Mouse (Mus musculus) lung, postnatal 0 days (tissue): ENCODE measurements around the gene Arid2. TPM values are rescaled to one million over a fixed set of nuclear protein-coding genes. Genes with fewer than 3 reads are reported as not detected.

Experiments
- ATAC-seq: fragments of 200-750 bp; cut with Nextera tagmentation; 2 replicates; pipeline ENCODE4 v1.8.0; 2017; ENCODE audit warnings: moderate library complexity
- DNase-seq: peaks from one replicate; pipeline ENCODE4 v3.0.0-alpha.2; 2016; ENCODE audit warnings: low spot score
- H3K27ac ChIP-seq: fragments of 300-500 bp; sonication (generic); 2 replicates; pipeline ENCODE4 v1.5.1; 2014; ENCODE audit warnings: antibody characterized with exemption, mild to moderate bottlenecking, low read length, mixed read lengths
- H3K27me3 ChIP-seq: fragments of 300-500 bp; sonication (generic); replicated peaks from 2 replicates; pipeline ENCODE4 v1.6.1; 2014; ENCODE audit warnings: low read length, mixed read lengths; ENCODE audit not compliant: insufficient read depth
- H3K36me3 ChIP-seq: fragments of 300-500 bp; sonication (generic); 2 replicates; pipeline ENCODE4 v1.6.1; 2014; ENCODE audit warnings: low read length, mixed read lengths; ENCODE audit not compliant: insufficient read depth
- H3K4me1 ChIP-seq: fragments of 300-500 bp; sonication (generic); 2 replicates; pipeline ENCODE4 v1.6.1; 2014; ENCODE audit warnings: antibody characterized with exemption, low read depth, low read length, mixed read lengths; ENCODE audit not compliant: insufficient read depth
- H3K4me2 ChIP-seq: fragments of 300-500 bp; sonication (generic); replicated peaks from 2 replicates; pipeline ENCODE4 v1.6.1; 2014; ENCODE audit warnings: low read depth, mild to moderate bottlenecking, low read length, moderate library complexity, mixed read lengths
- H3K4me3 ChIP-seq: fragments of 300-500 bp; sonication (generic); 2 replicates; pipeline ENCODE4 v1.5.1; 2014; ENCODE audit warnings: low read depth, low read length
- H3K9ac ChIP-seq: fragments of 300-500 bp; sonication (generic); replicated peaks from 2 replicates; pipeline ENCODE4 v1.6.1; 2014; ENCODE audit warnings: low read depth, mild to moderate bottlenecking
- H3K9me3 ChIP-seq: fragments of 300-500 bp; sonication (generic); 2 replicates; pipeline ENCODE4 v1.6.1; 2016; ENCODE audit warnings: low read length, mixed read lengths
- CTCF ChIP-seq: IDR thresholded peaks from 2 replicates; pipeline ENCODE4 v1.5.1; 2016; ENCODE audit warnings: antibody characterized with exemption, mild to moderate bottlenecking
- EP300 ChIP-seq: IDR thresholded peaks from 2 replicates; pipeline ENCODE4 v1.6.1; 2016; ENCODE audit warnings: antibody characterized with exemption, mild to moderate bottlenecking, control low read depth
- WGBS: fragments of 180-500 bp; shearing (Covaris S2); extraction: QIAGEN DNeasy Blood & Tissue Kit; methylation state at CpG from one replicate; pipeline ENCODE4 v1.1.7; 2014; 5-methylcytosine and 5-hydroxymethylcytosine counted together
- polyA plus RNA-seq: library from polyadenylated mRNA; unstranded; fragments of >200 nt; fragmentation: Nextera tagmentation; extraction: Ambion mirVana; gene quantifications from 2 replicates; pipeline ENCODE4 v1.2.1, GENCODE M21; 2015

The Arid2 gene
- polyA plus RNA-seq, 1 experiment from 2014 or later = 15.3 TPM

DNA sequence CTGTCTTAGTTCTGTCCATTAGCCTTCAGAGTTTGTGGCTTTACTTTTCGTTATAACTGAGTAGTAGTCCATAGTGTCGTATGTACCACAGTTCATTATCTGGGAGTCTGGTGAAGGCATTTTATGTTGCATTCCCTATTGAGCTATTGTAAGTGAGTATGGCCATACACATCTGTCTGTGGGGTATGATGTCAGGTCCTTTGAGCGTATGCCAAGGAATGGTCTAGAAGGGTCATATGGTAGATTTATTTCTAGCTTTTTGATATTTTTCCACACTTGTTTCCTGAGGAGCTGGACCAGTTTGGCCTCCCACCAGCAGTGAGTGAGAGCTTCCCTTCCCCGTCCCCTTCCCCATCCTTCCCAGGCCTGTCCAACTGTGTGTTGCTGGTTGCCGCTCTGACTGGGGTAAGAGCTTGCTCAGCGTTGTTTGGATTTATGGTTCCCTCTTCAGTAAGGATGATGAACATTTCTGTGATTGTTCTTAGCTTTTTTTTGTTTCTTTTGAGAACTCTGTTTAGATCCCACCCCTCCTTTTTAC lies 58.1 kb downstream of the Arid2 start:
- Histone ChIP-seq H3K27ac (peak overlapping the region; percentile 20; the same call in 1 of the 2 replicates), H3K36me3 (peaks cover 5% of the 10 kb centered on the region; the same call in 1 of the 2 replicates), H3K27me3 (no peaks in the 10 kb centered on the region), H3K9me3 (no peaks in the 10 kb centered on the region), H3K4me3 (no peak overlapping the region), H3K4me1 (0 out of 2 replicates have a peak, but pooled peaks cover 7% of the 10 kb centered on the region), H3K4me2 (no peak overlapping the region), H3K9ac (no peak overlapping the region)
- no peak for TF ChIP-seq EP300
- no peak for TF ChIP-seq CTCF
- no peak for DNase-seq
- ATAC-seq = peak; percentile 46
- WGBS = 60% methylated on average over 6 of the region's 6 CpGs

DNA sequence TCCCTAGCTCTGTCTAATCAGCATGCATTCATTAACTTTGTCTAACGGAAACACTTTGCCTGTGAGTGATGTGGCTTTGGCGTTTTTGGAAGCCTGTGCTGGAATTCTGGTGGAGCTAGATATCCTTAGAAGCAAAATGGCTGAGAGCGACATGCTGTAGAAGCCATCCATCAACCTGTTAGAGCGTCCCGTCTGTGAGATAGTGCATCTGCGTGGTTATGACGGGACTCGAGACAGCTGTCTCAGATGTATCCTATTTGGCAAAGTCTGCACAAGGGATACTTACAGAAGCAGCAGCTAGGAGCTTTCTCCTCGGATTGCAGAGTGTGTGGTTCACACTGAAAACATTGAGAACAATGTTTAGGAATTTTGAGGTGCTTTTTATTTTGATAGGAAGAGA lies 64.1 kb downstream of the Arid2 start:
- Histone ChIP-seq H3K4me1 (no peaks in the 10 kb centered on the region), H3K4me3 (no peak overlapping the region), H3K27me3 (no peaks in the 10 kb centered on the region), H3K36me3 (peaks cover 28% of the 10 kb centered on the region; the same call in 1 of the 2 replicates), H3K27ac (no peak overlapping the region), H3K4me2 (no peak overlapping the region), H3K9ac (no peak overlapping the region), H3K9me3 (no peaks in the 10 kb centered on the region)
- 67% methylated on average over 9 of the region's 9 CpGs for WGBS
- TF ChIP-seq CTCF (no peak), EP300 (no peak)
- ATAC-seq (0 out of 2 replicates have a peak, but pooled peaks have one; percentile 23), DNase-seq (no peak)

DNA sequence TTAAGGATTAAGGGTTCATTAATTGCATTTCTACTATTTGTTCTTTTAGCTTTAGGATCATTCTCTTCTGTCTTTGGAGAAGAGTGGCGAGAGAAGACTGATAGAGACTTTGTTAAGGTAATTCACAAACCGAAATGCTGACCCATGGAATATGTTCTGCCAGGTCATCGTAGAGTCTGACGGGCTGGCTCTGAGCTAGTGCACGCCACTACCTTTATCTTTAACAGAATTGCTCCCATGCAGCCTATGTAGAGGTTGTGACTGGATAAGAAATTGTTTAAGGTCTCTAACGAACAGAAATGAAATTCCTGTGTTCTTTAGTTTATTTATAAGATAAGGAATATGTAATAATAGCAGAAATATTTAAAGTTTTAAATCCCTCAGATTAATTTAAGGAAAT lies 71.6 kb downstream of the Arid2 start:
- 92% methylated on average over 6 of the region's 6 CpGs for WGBS
- no peak overlapping the region for H3K4me3 ChIP-seq
- DNase-seq = no peak
- no peak overlapping the region for H3K4me2 ChIP-seq
- TF ChIP-seq EP300 (no peak), CTCF (no peak)
- no peak overlapping the region for H3K9ac ChIP-seq
- no peak for ATAC-seq
- H3K27me3 ChIP-seq = no peaks in the 10 kb centered on the region
- H3K4me1 ChIP-seq = no peaks in the 10 kb centered on the region
- no peak overlapping the region for H3K27ac ChIP-seq
- no peaks in the 10 kb centered on the region for H3K9me3 ChIP-seq
- H3K36me3 ChIP-seq = peaks cover 27% of the 10 kb centered on the region

DNA sequence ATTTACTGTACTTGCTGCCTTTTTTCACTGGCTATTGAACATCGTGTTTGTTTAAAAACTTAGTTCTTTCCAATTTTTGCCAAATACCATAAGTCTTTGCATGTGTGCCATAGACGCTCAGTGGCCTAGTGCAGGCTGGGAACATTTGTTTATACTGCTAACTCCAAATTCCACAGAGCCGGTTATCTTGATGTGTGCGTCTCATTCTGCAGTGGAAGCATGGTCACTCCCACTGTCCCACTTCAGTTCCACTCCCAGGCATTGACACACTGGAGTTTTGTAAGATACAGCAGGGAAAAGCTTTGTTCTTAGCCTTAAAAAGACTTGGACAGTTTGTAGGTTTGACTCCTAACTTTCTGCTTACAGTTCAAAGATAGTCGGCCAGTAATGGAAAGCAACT lies 73.3 kb downstream of the Arid2 start:
- no peak overlapping the region for H3K4me3 ChIP-seq
- H3K36me3 ChIP-seq = peaks cover 35% of the 10 kb centered on the region
- H3K4me2 ChIP-seq = no peak overlapping the region
- DNase-seq = peak; percentile 50
- TF ChIP-seq EP300 = no peak
- no peak for TF ChIP-seq CTCF
- no peak overlapping the region for H3K9ac ChIP-seq
- H3K27me3 ChIP-seq = no peaks in the 10 kb centered on the region
- WGBS = 44% methylated on average over 5 of the region's 5 CpGs
- no peak overlapping the region for H3K27ac ChIP-seq
- ATAC-seq = peak; percentile 63
- no peaks in the 10 kb centered on the region for H3K9me3 ChIP-seq
- H3K4me1 ChIP-seq = no peaks in the 10 kb centered on the region

DNA sequence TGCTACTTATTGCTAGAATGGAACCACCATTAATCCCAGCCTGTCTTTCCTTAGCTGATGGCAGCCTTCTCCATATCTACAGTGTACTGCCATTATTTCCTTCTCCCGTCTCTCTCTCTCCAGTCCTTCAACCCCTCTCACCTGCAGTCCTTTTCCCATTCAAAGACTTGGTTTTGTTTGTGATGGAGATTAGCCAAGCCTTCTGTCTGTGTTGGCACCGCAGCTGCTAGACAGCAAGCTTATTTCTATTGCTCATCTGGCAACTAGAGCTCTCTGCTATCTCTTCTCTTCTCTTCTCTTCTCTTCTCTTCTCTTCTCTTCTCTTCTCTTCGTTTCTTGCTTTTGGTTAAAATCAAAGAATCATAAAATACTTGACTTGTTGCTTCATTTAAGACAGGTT lies 78.0 kb downstream of the Arid2 start:
- DNase-seq = no peak
- 77% methylated on average over 3 of the region's 3 CpGs for WGBS

DNA sequence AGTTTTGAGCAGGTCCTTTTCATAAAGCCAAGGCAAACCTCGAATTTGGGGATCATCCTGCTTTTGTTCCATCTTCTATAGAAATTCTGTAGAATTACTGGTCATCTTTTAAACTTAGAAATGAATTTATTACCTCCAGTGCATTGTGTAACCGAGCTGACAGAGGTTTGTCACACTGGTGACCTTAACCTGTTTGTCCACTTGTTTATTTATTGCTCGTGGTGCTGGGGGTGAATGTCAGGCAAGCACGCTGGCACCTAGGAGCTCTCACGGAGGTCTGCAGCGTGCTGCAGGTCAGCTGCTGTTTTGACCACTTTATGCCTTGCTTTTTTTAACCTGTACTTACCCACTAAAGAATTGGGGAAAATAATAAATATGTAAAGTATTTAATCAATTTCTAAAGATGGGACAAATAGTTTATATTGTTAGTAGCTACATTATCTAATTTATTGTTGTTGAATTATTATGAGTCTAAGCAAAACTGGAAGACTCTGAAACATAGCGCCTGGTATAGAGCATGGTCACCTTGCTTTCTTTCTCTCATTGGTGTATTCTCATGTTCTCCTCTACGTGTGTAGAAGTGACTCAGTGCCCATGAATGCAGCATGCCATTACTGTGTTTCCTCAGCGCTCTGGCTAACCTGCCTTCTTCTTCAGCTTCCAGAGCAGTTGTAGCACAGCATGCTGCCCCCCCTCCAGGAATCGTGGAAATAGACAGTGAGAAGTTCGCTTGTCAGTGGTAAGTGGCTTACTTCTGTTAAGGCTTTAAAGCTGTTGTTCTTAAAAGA lies 79.1 kb downstream of the Arid2 start:
- no peaks in the 10 kb centered on the region for H3K9me3 ChIP-seq
- peaks cover 50% of the 10 kb centered on the region for H3K36me3 ChIP-seq
- DNase-seq (no peak), ATAC-seq (no peak)
- no peak overlapping the region for H3K4me2 ChIP-seq
- no peak overlapping the region for H3K9ac ChIP-seq
- no peak overlapping the region for H3K27ac ChIP-seq
- 81% methylated on average over 11 of the region's 11 CpGs for WGBS
- H3K4me3 ChIP-seq = no peak overlapping the region
- TF ChIP-seq CTCF (no peak), EP300 (no peak)
- H3K27me3 ChIP-seq = no peaks in the 10 kb centered on the region
- no peaks in the 10 kb centered on the region for H3K4me1 ChIP-seq

More for the DNA sequence above, 78.0 kb downstream of the Arid2 start:
- H3K9ac ChIP-seq = no peak overlapping the region
- no peak for ATAC-seq
- no peak overlapping the region for H3K4me3 ChIP-seq
- no peaks in the 10 kb centered on the region for H3K4me1 ChIP-seq
- no peak overlapping the region for H3K27ac ChIP-seq
- H3K27me3 ChIP-seq = no peaks in the 10 kb centered on the region
- peaks cover 40% of the 10 kb centered on the region for H3K36me3 ChIP-seq
- TF ChIP-seq CTCF = no peak
- no peak for TF ChIP-seq EP300
- no peaks in the 10 kb centered on the region for H3K9me3 ChIP-seq
- H3K4me2 ChIP-seq = no peak overlapping the region
